Mouse (Mus musculus): ENCODE measurements around the gene Exosc5.

Exosc5 gene

DNA sequence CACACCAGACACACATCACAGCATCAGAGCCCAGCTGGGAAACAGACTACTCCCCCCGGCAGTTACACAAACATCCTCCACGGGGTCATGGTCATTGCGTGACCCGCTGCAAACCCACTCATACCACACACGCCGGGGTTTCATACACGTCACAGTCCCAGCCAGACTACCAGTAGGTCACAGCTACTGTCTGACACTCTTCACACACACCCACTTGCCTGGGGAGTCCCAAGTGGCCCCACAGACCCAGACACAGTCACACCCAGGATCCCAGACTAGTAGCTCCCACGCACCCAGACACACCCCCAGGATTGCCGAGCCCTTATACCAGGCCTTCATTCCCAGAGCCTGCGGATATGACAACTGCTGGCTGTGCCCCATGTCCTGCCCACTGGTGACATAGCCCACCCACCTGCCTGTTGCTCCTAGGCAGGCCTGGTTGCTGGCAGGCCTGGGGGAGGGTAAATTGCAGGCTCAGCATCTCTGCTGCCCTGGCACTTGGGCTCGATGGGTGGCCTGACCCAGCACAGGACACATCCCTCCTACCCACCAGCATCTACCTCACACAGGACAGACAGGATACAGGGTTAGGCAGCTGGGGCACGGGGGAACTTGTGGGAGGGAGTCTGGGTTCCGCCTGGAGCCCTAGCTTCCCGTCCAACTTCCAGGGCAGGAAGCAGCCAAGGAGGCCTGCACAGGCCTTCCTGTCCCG lies 48.8 kb downstream of the Exosc5 start:
- DNase-seq, result no peak

DNA sequence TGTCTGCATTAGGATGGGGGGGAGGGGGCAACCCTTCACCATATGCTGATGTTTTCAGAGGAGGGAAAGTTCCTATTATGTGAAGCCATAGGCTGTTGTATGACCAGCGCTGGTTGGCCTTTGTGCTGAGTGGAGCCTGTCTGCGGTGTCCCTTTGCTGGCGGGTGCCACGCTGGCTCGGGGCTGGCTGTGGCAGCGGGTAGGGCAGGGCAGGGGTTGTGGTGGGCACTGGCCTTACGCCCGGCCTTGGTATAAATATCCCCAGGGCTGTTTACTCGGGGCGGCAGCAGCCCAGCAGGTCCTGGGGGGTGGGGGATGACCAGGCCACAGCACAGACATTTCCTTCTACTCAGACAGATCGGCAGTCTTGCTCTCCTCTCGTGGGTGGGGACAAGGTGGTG lies 51.0 kb downstream of the Exosc5 start:
- DNase-seq, result no peak

DNA sequence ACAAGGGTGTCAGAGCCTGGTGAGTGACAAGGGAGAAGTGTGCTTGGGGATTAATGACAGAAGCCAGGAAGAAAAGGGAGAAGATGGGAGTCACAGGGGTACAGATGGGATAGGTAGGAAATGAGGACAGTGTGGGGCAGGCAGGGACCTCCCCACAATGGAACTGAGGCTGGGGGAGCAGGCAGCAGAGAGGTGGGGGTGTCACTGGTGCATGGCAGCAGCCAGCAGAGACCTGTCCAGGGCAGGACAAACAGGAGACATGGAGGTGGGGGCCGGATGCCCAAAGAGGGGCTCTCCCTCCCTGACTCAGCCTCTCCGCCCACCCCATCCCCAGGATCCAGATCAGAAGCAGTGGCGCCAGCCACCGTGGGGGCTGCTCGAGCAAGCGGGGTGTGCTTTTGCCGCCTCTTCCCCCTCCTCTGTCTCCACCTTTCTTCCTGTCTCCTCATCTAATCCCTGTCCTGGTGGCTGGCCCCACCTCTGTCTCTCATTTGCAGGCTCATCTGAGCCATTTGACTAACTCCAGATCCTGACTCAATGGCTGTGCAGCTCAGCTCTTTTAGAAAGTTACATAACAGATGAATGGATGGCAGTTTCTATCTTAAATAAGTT lies 51.7 kb downstream of the Exosc5 start:
- peak in 1 of 2 experiments; percentile 28 for DNase-seq

GRCm38 (mm10) chr7:25711165-25711564 lies 52.2 kb downstream of the Exosc5 start:
- DNase-seq, result no peak

- DNase-seq, result peak; percentile 75 to 84
Measured at GRCm38 (mm10) chr7:25711731-25712197, 52.8 kb downstream of the Exosc5 start.

- DNase-seq, result no peak
Measured at GRCm38 (mm10) chr7:25712801-25713200, 53.8 kb downstream of the Exosc5 start.

DNA sequence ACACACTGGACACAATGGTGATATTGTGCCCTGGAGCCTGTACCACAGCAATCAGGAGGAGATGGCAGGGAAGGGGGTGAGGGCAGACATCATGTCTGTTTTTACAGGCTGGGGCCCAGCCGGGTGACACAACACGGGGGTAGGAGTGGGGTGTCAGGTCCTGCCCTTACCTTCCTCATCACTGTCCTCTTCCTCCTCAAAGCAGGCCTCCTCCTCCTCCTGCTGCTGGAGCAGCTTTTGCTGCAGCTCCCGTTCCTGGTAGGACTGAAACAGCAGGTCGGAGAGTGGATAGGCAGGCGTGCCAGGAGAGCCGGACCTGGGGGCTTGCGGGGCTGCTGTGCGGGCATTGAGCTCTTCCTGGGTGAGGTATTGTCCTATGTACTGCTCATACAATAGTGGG lies 55.6 kb downstream of the Exosc5 start:
- no peak for DNase-seq

DNA sequence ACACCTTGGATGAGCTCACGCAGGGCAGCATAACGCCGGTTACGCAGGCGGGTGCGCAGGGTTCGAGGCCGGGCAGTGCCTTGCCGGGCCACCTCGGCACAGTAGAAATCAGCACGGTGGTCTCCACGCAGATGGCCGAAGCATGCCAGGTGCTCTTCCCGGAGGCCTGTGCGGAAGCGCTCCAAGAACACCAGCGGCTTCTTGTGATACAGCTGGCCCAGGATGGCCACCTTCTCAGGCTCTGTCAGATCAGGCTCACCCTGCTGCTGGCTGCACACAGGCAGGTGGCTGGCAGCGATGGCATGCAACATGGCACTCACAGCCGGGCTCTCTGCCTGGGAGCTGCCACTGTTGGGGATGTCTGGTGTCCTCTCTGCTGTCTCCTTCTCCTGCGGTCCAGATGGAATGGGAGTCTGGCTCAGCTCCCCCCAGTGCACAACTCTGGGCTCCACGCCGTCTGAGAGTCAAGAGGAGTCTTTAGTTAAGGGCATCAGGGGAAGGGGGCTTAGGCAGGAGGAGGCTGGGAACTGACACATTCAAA lies 56.8 kb downstream of the Exosc5 start:
- no peak for DNase-seq

- no peak for DNase-seq
Measured at GRCm38 (mm10) chr7:25717478-25717877, 58.5 kb downstream of the Exosc5 start.

- peak; percentile 94 for DNase-seq
Measured at GRCm38 (mm10) chr7:25718788-25719417, 59.9 kb downstream of the Exosc5 start, which contains the start of gene Ccdc97. Ccdc97 (minus strand) TSS chr7:25719088.

DNA sequence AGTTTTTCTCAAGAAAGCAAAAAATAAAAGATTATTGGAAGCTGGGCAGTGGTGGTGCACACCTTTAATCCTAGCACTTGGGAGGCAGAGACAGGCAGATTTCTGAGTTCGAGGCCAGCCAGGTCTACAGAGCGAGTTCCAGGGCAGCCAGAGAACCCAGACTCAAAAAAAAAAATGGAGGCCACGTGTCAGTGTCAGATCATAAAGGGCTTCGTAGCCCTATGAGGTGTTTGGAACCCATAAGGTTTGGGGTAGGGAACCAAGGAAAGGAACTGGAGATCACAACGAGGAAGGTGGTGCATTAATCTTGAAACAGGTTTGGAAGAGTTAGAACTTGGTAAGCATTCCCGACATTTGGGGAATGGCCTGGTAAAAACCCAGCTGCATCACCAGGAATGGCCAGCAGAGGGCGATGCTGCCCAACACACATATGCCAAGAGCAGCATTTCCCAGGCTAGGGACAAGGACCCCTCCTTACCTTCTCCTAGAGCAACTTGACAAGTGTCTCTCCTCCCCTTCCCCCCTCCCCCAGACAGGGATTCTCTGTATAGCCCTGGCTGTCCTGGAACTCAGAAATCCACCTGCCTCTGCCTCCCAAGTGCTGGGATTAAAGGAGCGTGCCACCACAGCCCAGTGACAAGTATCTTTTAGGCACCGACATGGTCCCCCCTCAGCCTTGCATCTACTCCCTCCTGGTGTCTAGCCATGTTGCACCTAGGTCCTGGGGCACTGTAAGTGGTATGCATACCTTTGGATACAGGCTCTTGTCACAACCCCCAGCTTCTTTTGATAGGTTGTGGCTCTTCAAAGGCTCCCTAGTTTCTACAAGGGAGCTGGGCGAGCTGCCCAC lies 61.0 kb downstream of the Exosc5 start:
- peak; percentile 85 to 87 for DNase-seq

- no peak for DNase-seq
Measured at GRCm38 (mm10) chr7:25720760-25721159, 61.8 kb downstream of the Exosc5 start.

Data from cerebellum, postnatal 25 days (tissue).